Comparison of ENCODE assay signal across 19 mouse cellular contexts in the genomic region with DNA sequence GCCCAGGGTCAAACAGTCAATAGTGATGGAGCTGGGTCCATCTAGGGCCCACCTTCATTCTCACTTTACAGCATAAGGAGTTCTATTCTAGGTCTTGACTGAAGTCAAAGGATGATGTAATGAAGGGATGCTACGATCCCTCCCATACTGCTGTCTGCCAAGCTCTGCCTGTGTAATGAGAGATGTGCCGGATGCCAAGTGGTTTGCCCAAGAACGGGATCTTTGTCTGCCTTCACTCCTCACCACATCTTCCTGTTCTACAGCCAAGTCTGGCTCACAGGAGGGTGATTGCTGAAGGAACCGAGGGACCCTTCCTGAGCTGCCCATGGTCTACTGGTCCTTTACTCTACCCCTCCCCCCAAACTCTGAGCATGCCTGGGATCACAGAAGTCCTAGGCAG.
A peak's percentile ranks its signal among the peaks of the same experiment; 100 is the strongest.
DNase-seq lines count a peak whose midpoint lies in the region; ATAC-seq lines count a peak whose summit lies in the region.
"Had no signal": no experiment of that assay in that cellular context is flagged by ENCODE, and none has a peak within 500 bp of the region (broad histone marks: within the 10 kb centered on the region; RNA-seq: fewer than 3 reads in every experiment).

No protein-coding gene starts in this region.

- DNase-seq in frontal cortex, postnatal 14 days (ENCODE audit: low spot score in 2 of 2): no peak
- DNase-seq in 3134 (ENCODE audit: extremely low read depth, insufficient read length, low spot score): peak; percentile 45
- peak; percentile 61 for DNase-seq in adipocyte (ENCODE audit: low spot score)
- DNase-seq in lung, adult 18-20 months: no peak
- no peak for DNase-seq in lung, postnatal 36 days
- DNase-seq: adrenal gland, postnatal 14 days; B cell, adult 2 months; cerebellum, adult 11-12 months; cerebellum, postnatal 10 days; heart, adult 18-20 months; heart, postnatal 14 days; kidney, adult 2 months; liver; right cerebral cortex, postnatal 14 days; thymus, adult 2 months; thymus, postnatal 4 days had no signal

- 0 out of 2 replicates have a peak, but pooled peaks have one; percentile 36 for ATAC-seq in frontal cortex, adult (ENCODE audit: low TSS enrichment)
- peak; percentile 52 for ATAC-seq in granulocyte monocyte progenitor cell, adult 5-6 weeks (replicated peaks; ENCODE audit: poor library complexity, severe bottlenecking)
- ATAC-seq: activated CD4-positive, CD25-positive, alpha-beta regulatory T cell, adult 4 months had no signal

Comparison
In these comparisons a context has a peak if more than half of its experiments do, and no peak if none do; other contexts are left out.
1. DNase-seq: peak in 3134 (single experiment) and adipocyte (single experiment); none in frontal cortex, postnatal 14 days (0 of 2), lung, adult 18-20 months (0 of 2) and lung, postnatal 36 days (single experiment).